Mouse (Mus musculus): ENCODE measurements around the gene Zbtb41.

Zbtb41 gene

GRCm38 (mm10) chr1:139465936-139466335 lies 43.8 kb downstream of the Zbtb41 start:
- in situ Hi-C loops (cut with MboI, MseI) = no loop called here

- in situ Hi-C loops (cut with MboI, MseI) = loop anchor here in 1 of 2 experiments (10.0 kb wide), 1 partner anchor 1364 kb away; no protein-coding TSS in a partner anchor
These were observed 56.8 kb downstream of the Zbtb41 start for GRCm38 (mm10) chr1:139478898-139479297.

GRCm38 (mm10) chr1:139480246-139480645 lies 58.2 kb downstream of the Zbtb41 start:
- in situ Hi-C loops (cut with MboI, MseI) = no loop called here

GRCm38 (mm10) chr1:139481146-139481545 lies 59.1 kb downstream of the Zbtb41 start:
- in situ Hi-C loops (cut with MboI, MseI) = no loop called here

- in situ Hi-C loops (cut with MboI, MseI) = no loop called here
These were observed 72.5 kb downstream of the Zbtb41 start for GRCm38 (mm10) chr1:139494630-139495029.

- in situ Hi-C loops (cut with MboI, MseI) = no loop called here
These were observed 73.3 kb downstream of the Zbtb41 start for GRCm38 (mm10) chr1:139495408-139495807.

- in situ Hi-C loops (cut with MboI, MseI) = no loop called here
These were observed 74.1 kb downstream of the Zbtb41 start for GRCm38 (mm10) chr1:139496212-139496611.

- in situ Hi-C loops (cut with MboI, MseI) = no loop called here
These were observed 77.7 kb downstream of the Zbtb41 start for GRCm38 (mm10) chr1:139499751-139500150.

GRCm38 (mm10) chr1:139501258-139501752 lies 79.2 kb downstream of the Zbtb41 start, which contains the start of gene F13b:
Gene F13b (plus strand): TSS chr1:139501702.
- in situ Hi-C loops (cut with MboI, MseI) = no loop called here

Measured in T-helper 17 cell (primary cell).